Mouse (Mus musculus): ENCODE measurements at regions not wholly inside any gene's neighbourhood (a gene's known extent, or its start where the extent isn't known, plus 50 kb on each side); places are given as distances from the start of the nearest gene placed in this dataset.

DNA sequence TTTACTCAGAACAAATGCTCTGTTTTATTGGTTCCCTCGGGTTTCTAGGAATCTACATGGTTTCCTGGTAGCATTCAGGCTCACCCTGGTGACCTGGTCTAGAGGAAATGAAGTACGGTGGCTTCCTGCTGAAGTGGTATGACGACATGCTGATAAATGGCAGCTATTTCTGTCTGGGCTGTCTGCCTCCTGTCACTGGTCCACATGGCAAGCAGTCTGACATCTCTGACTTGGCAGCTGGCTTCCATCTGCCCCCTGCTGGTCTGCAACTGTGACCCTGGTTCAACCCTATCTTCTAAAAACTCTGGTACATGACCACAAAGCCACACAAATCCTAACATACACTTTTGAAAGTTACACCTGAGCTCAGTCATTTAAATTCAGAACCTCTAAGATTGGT lies 548.1 kb downstream of the Tm4sf1 start:
- H3K36me3 ChIP-seq (replicated peaks; ENCODE audit: insufficient read depth, low read length): no peaks in the 10 kb centered on the region
- no peak for ATAC-seq
- no peak overlapping the region for H3K4me3 ChIP-seq (ENCODE audit: low read depth, low read length)
- DNase-seq: peak; percentile 23
- no peaks in the 10 kb centered on the region for H3K4me1 ChIP-seq (ENCODE audit: insufficient read depth)
- TF ChIP-seq CTCF (IDR thresholded peaks at IDR 0.05; ENCODE audit: low read depth) (peak; percentile 36), EP300 (IDR thresholded peaks at IDR 0.05; ENCODE audit: low read depth) (no peak)
- no peaks in the 10 kb centered on the region for H3K27me3 ChIP-seq (ENCODE audit: insufficient read depth, low read length)
- no peak overlapping the region for H3K9ac ChIP-seq (replicated peaks)
- no peak overlapping the region for H3K4me2 ChIP-seq (ENCODE audit: low read depth, low read length)
- 13% methylated on average over 3 of the region's 3 CpGs for WGBS (ENCODE audit: insufficient replicate concordance)
- H3K9me3 ChIP-seq (ENCODE audit: low read length): no peaks in the 10 kb centered on the region
- H3K27ac ChIP-seq (ENCODE audit: low read depth): no peak overlapping the region

DNA sequence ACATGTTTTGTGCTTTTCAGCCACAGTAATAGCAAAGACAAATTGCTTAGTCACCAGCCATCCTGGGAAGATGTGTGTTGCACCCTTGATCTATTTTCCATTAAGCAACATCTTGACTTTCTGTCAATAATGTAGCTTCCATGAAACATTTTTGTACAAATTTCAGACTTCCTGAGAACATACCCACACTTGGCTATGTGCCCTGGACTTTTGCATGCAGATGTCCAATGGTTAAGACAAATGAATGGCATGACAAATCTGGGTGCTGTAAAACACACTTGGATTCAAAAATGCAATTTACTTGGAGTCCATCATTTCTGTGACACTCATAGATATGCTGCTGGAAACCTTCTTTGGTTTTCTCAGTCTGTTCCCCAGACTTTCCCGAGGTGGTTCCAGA lies 549.9 kb downstream of the Tm4sf1 start:
- WGBS (ENCODE audit: insufficient replicate concordance): 69% methylated on average over 1 of the region's 1 CpGs
- ATAC-seq (no peak), DNase-seq (no peak)
- Histone ChIP-seq H3K4me1 (ENCODE audit: insufficient read depth) (no peaks in the 10 kb centered on the region), H3K27ac (ENCODE audit: low read depth) (no peak overlapping the region), H3K27me3 (ENCODE audit: insufficient read depth, low read length) (no peaks in the 10 kb centered on the region), H3K9me3 (ENCODE audit: low read length) (no peaks in the 10 kb centered on the region), H3K9ac (replicated peaks) (no peak overlapping the region), H3K36me3 (replicated peaks; ENCODE audit: insufficient read depth, low read length) (no peaks in the 10 kb centered on the region), H3K4me3 (ENCODE audit: low read depth, low read length) (no peak overlapping the region), H3K4me2 (ENCODE audit: low read depth, low read length) (no peak overlapping the region)
- TF ChIP-seq EP300 (IDR thresholded peaks at IDR 0.05; ENCODE audit: low read depth): no peak
- TF ChIP-seq CTCF (IDR thresholded peaks at IDR 0.05; ENCODE audit: low read depth): no peak

GRCm38 (mm10) chr3:56740902-56741301 lies 557.4 kb upstream of the Nbea start:
- ATAC-seq (no peak), DNase-seq (no peak)
- Histone ChIP-seq H3K4me2 (ENCODE audit: low read depth, low read length) (no peak overlapping the region), H3K4me3 (ENCODE audit: low read depth, low read length) (no peak overlapping the region), H3K4me1 (ENCODE audit: insufficient read depth) (no peaks in the 10 kb centered on the region), H3K36me3 (replicated peaks; ENCODE audit: insufficient read depth, low read length) (no peaks in the 10 kb centered on the region), H3K9ac (replicated peaks) (no peak overlapping the region), H3K27me3 (ENCODE audit: insufficient read depth, low read length) (no peaks in the 10 kb centered on the region), H3K27ac (ENCODE audit: low read depth) (no peak overlapping the region), H3K9me3 (ENCODE audit: low read length) (no peaks in the 10 kb centered on the region)
- TF ChIP-seq EP300 (IDR thresholded peaks at IDR 0.05; ENCODE audit: low read depth) (no peak), CTCF (IDR thresholded peaks at IDR 0.05; ENCODE audit: low read depth) (no peak)

DNA sequence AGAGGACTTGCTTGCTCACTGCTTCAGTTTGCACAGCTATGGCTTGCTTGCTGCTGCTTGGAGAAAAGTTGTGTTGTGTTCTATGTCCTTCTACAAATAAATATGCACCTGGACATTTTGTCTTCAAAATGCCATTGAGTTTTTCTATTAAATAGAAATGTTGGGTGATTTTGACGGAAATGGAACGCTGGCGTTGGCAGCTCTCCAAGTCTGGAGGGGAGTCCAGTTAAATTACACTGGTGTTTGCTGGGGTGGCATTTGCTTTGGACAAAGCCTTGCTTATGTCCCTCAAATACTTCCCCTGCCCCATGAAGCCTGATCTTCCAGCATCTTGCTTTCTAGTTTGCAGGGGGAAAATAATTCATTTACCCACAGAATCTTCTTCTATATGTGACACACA lies 556.0 kb upstream of the Nbea start:
- Histone ChIP-seq H3K36me3 (replicated peaks; ENCODE audit: insufficient read depth, low read length) (no peaks in the 10 kb centered on the region), H3K4me3 (ENCODE audit: low read depth, low read length) (no peak overlapping the region), H3K9me3 (ENCODE audit: low read length) (no peaks in the 10 kb centered on the region), H3K9ac (replicated peaks) (no peak overlapping the region), H3K4me2 (ENCODE audit: low read depth, low read length) (no peak overlapping the region), H3K27me3 (ENCODE audit: insufficient read depth, low read length) (no peaks in the 10 kb centered on the region), H3K4me1 (ENCODE audit: insufficient read depth) (no peaks in the 10 kb centered on the region), H3K27ac (ENCODE audit: low read depth) (no peak overlapping the region)
- DNase-seq (no peak), ATAC-seq (no peak)
- TF ChIP-seq EP300 (IDR thresholded peaks at IDR 0.05; ENCODE audit: low read depth) (no peak), CTCF (IDR thresholded peaks at IDR 0.05; ENCODE audit: low read depth) (no peak)
- whole genome bisulfite sequencing (ENCODE audit: insufficient replicate concordance): 70% methylated on average over 3 of the region's 3 CpGs

DNA sequence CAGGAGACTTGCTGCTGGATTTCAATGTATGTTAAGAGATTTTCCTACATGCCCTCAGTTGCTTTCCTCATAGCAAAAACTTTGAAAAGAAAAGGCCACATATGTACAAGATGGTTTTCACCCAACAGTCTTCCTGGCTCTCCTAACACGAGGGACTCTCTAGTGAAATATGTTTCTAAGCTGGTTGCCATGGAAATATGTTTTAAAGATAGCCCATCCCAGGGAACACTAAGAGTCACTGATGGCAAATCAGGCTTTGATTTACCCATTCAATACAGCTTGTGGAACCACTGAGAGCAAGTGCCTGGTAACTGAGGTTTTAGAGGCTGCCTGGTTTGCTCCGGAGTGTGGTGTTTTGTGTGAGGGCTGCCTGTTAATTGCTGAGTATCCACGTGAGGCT lies 547.3 kb upstream of the Nbea start:
- H3K9me3 ChIP-seq (ENCODE audit: low read length): no peaks in the 10 kb centered on the region

DNA sequence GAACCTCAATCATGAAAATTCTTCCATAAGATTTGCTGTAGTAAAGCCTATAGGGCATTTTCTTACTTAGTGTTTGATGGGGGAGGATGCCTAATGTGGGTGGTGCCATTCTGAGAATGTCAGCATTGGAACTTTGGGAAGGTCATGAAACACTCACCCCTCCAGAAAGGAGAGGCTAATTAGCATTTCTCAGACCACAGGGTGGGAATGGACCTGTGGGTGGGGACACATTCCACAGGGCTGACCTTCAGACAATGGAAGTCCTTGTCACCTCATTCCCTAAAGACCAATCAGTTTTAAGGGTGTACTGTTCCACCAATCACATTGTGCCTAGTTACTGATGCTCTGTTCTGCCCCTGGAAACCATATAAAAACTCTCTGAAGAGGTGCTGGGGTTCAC lies 541.5 kb upstream of the Nbea start:
- H3K4me2 ChIP-seq (ENCODE audit: low read depth, low read length): no peak overlapping the region
- H3K4me3 ChIP-seq (ENCODE audit: low read depth, low read length): no peak overlapping the region
- H3K9ac ChIP-seq (replicated peaks): no peak overlapping the region
- DNase-seq (no peak), ATAC-seq (no peak)
- H3K9me3 ChIP-seq (ENCODE audit: low read length): no peaks in the 10 kb centered on the region
- H3K27me3 ChIP-seq (ENCODE audit: insufficient read depth, low read length): no peaks in the 10 kb centered on the region
- H3K27ac ChIP-seq (ENCODE audit: low read depth): no peak overlapping the region
- H3K4me1 ChIP-seq (ENCODE audit: insufficient read depth): no peaks in the 10 kb centered on the region
- no peaks in the 10 kb centered on the region for H3K36me3 ChIP-seq (replicated peaks; ENCODE audit: insufficient read depth, low read length)
- TF ChIP-seq CTCF (IDR thresholded peaks at IDR 0.05; ENCODE audit: low read depth) (no peak), EP300 (IDR thresholded peaks at IDR 0.05; ENCODE audit: low read depth) (no peak)

More for the DNA sequence above, 547.3 kb upstream of the Nbea start:
- 53% methylated on average over 3 of the region's 3 CpGs for WGBS (ENCODE audit: insufficient replicate concordance)
- no peak overlapping the region for H3K27ac ChIP-seq (ENCODE audit: low read depth)
- H3K4me1 ChIP-seq (ENCODE audit: insufficient read depth): no peaks in the 10 kb centered on the region
- ATAC-seq (no peak), DNase-seq (no peak)
- no peaks in the 10 kb centered on the region for H3K36me3 ChIP-seq (replicated peaks; ENCODE audit: insufficient read depth, low read length)
- TF ChIP-seq CTCF (IDR thresholded peaks at IDR 0.05; ENCODE audit: low read depth): no peak
- no peak for TF ChIP-seq EP300 (IDR thresholded peaks at IDR 0.05; ENCODE audit: low read depth)
- H3K9ac ChIP-seq (replicated peaks): no peak overlapping the region
- H3K4me3 ChIP-seq (ENCODE audit: low read depth, low read length): no peak overlapping the region
- H3K4me2 ChIP-seq (ENCODE audit: low read depth, low read length): no peak overlapping the region
- no peaks in the 10 kb centered on the region for H3K27me3 ChIP-seq (ENCODE audit: insufficient read depth, low read length)

DNA sequence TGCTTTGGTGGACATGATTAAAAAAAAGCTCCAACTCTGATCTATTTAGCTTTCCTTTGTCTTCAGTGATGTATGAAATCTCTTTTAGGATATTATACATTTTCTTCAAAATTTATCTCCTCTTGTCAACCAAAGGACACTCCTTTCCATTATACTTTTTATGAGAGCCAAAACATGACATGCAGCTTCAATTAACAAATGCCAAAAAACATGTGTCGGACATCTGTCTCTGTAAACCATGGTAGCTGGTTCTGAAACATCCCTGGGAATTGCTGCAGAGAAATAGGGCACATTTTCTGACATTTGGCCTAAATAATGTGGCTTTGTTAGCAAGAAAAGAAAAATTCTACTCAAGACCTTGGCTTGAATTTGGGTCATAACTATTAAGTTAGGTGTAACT lies 524.8 kb upstream of the Nbea start:
- Histone ChIP-seq H3K4me3 (ENCODE audit: low read depth, low read length) (no peak overlapping the region), H3K27me3 (ENCODE audit: insufficient read depth, low read length) (no peaks in the 10 kb centered on the region), H3K9me3 (ENCODE audit: low read length) (no peaks in the 10 kb centered on the region), H3K36me3 (replicated peaks; ENCODE audit: insufficient read depth, low read length) (no peaks in the 10 kb centered on the region), H3K4me2 (ENCODE audit: low read depth, low read length) (no peak overlapping the region), H3K9ac (replicated peaks) (no peak overlapping the region), H3K4me1 (ENCODE audit: insufficient read depth) (no peaks in the 10 kb centered on the region), H3K27ac (ENCODE audit: low read depth) (no peak overlapping the region)
- TF ChIP-seq EP300 (IDR thresholded peaks at IDR 0.05; ENCODE audit: low read depth) (no peak), CTCF (IDR thresholded peaks at IDR 0.05; ENCODE audit: low read depth) (no peak)
- WGBS (ENCODE audit: insufficient replicate concordance): 73% methylated on average over 1 of the region's 1 CpGs
- no peak for ATAC-seq
- DNase-seq: no peak
